Comparison of ENCODE assay signal across 30 mouse cellular contexts in genomic region chr15:88802348-88802747, GRCm38 (mm10). TPM values are rescaled to one million over a fixed set of nuclear protein-coding genes. Genes with fewer than 3 reads are reported as not detected.
DNase-seq lines count a peak whose midpoint lies in the region; ATAC-seq lines count a peak whose summit lies in the region.
"Had no signal": no experiment of that assay in that cellular context is flagged by ENCODE, and none has a peak within 500 bp of the region (broad histone marks: within the 10 kb centered on the region; RNA-seq: fewer than 3 reads in every experiment).

No protein-coding gene starts in this region.

- no peaks in the 10 kb centered on the region for H3K27me3 ChIP-seq in hindbrain, embryonic 16.5 days (replicated peaks; ENCODE audit: control insufficient read depth, insufficient read depth, low read length)
- H3K27me3 ChIP-seq: CH12.LX; embryonic facial prominence, embryonic 15.5 days; forebrain, embryonic 12.5 days; hindbrain, embryonic 13.5 days; limb, embryonic 15.5 days; midbrain, embryonic 12.5 days; Patski; stomach, embryonic 15.5 days had no signal

- peaks cover 14% of the 10 kb centered on the region for H3K36me3 ChIP-seq in hindbrain, embryonic 16.5 days (ENCODE audit: control insufficient read depth, insufficient read depth, low read length)

- no peak overlapping the region for H3K27ac ChIP-seq in hindbrain, embryonic 16.5 days (ENCODE audit: low read depth, low read length)
- H3K27ac ChIP-seq: embryonic facial prominence, embryonic 10.5 days; embryonic facial prominence, embryonic 15.5 days; forebrain, embryonic 12.5 days; hindbrain, embryonic 13.5 days; kidney, postnatal 0 days; limb, embryonic 10.5 days; limb, embryonic 15.5 days; midbrain, embryonic 12.5 days; stomach, embryonic 15.5 days had no signal

- peak; percentile 42; the same call in 1 of the 2 replicates for ATAC-seq in megakaryocyte progenitor cell, adult 5-6 weeks (replicated peaks; ENCODE audit: poor library complexity)
- no peak for ATAC-seq in hindbrain, embryonic 16.5 days
- ATAC-seq: forebrain, postnatal 0 days; lung, postnatal 0 days; Patski had no signal

- no peak overlapping the region for H3K4me2 ChIP-seq in hindbrain, embryonic 16.5 days (ENCODE audit: low read length)
- H3K4me2 ChIP-seq: embryonic facial prominence, embryonic 15.5 days; forebrain, embryonic 12.5 days; hindbrain, embryonic 13.5 days; limb, embryonic 15.5 days; midbrain, embryonic 12.5 days; stomach, embryonic 15.5 days had no signal

- no peaks in the 10 kb centered on the region for H3K4me1 ChIP-seq in hindbrain, embryonic 16.5 days (ENCODE audit: control insufficient read depth, insufficient read depth, low read depth, low read length)
- H3K4me1 ChIP-seq: embryonic facial prominence, embryonic 10.5 days; embryonic facial prominence, embryonic 15.5 days; forebrain, embryonic 12.5 days; hindbrain, embryonic 13.5 days; limb, embryonic 10.5 days; limb, embryonic 15.5 days; midbrain, embryonic 12.5 days had no signal

- no peak overlapping the region for H3K9ac ChIP-seq in hindbrain, embryonic 16.5 days (ENCODE audit: low read depth, low read length)
- H3K9ac ChIP-seq: embryonic facial prominence, embryonic 15.5 days; forebrain, embryonic 12.5 days; forebrain, postnatal 0 days; hindbrain, embryonic 13.5 days; limb, embryonic 15.5 days; midbrain, embryonic 12.5 days; stomach, embryonic 15.5 days had no signal

- no peak overlapping the region for H3K4me3 ChIP-seq in hindbrain, embryonic 16.5 days (ENCODE audit: low read length)
- H3K4me3 ChIP-seq: embryonic facial prominence, embryonic 10.5 days; embryonic facial prominence, embryonic 15.5 days; forebrain, embryonic 12.5 days; hindbrain, embryonic 13.5 days; limb, embryonic 10.5 days; limb, embryonic 15.5 days; midbrain, embryonic 12.5 days; stomach, embryonic 15.5 days had no signal

- 87% methylated on average over 6 of the region's 6 CpGs for WGBS in hindbrain, embryonic 16.5 days

- H3K9me3 ChIP-seq in hindbrain, embryonic 16.5 days (ENCODE audit: control insufficient read depth, low read length): no peaks in the 10 kb centered on the region
- H3K9me3 ChIP-seq: embryonic facial prominence, embryonic 10.5 days; embryonic facial prominence, embryonic 15.5 days; forebrain, embryonic 12.5 days; hindbrain, embryonic 13.5 days; limb, embryonic 10.5 days; limb, embryonic 15.5 days; midbrain, embryonic 12.5 days; stomach, embryonic 15.5 days had no signal

- peak; percentile 13 for DNase-seq in embryo, embryonic 10 days (ENCODE audit: low spot score)
- DNase-seq in embryo, embryonic 11 days: no peak
- peak; percentile 11 for DNase-seq in lung, postnatal 36 days
- no peak for DNase-seq in lung, postnatal 4 days
- no peak for DNase-seq in natural killer cell, adult 2 months (ENCODE audit: low spot score in 2 of 2)
- DNase-seq: adrenal gland, postnatal 25 days; cerebellum, adult 11-12 months; cerebellum, postnatal 10 days; forebrain, postnatal 0 days; gastrocnemius, postnatal 14 days; heart, postnatal 36 days; kidney, adult 2 months; kidney, postnatal 4 days; layer of hippocampus, postnatal 36 days; lung, adult 18-20 months; right cerebral cortex, postnatal 25 days had no signal

RNA-seq across cellular contexts. Expression of gene Alg12, which starts 16.8 kb away (rescaled TPM):
- total RNA-seq in megakaryocyte progenitor cell, adult 5-6 weeks (2015): 10.9 and 18.2 TPM in 2 replicates
- 7.9 and 10.3 TPM in 2 replicates for total RNA-seq in megakaryocyte progenitor cell, adult 5-6 weeks (2017)
- polyA plus RNA-seq in hindbrain, embryonic 16.5 days (2015; fragmentation: Nextera tagmentation; extraction: Ambion mirVana): 9.5 and 10.1 TPM in 2 replicates

RNA-seq across cellular contexts. Expression of gene Creld2, which starts 17.1 kb away (rescaled TPM):
- total RNA-seq in megakaryocyte progenitor cell, adult 5-6 weeks (2015): 65.2 and 68.1 TPM in 2 replicates
- total RNA-seq in megakaryocyte progenitor cell, adult 5-6 weeks (2017): 117 and 124 TPM in 2 replicates
- 61.0 and 61.9 TPM in 2 replicates for polyA plus RNA-seq in hindbrain, embryonic 16.5 days (2015; fragmentation: Nextera tagmentation; extraction: Ambion mirVana)

RNA-seq across cellular contexts. Expression of gene Zbed4, which starts 50.9 kb away (rescaled TPM):
- total RNA-seq in megakaryocyte progenitor cell, adult 5-6 weeks (2015): 47.6 and 58.2 TPM in 2 replicates
- 54.5 and 59.6 TPM in 2 replicates for total RNA-seq in megakaryocyte progenitor cell, adult 5-6 weeks (2017)
- polyA plus RNA-seq in hindbrain, embryonic 16.5 days (2015; fragmentation: Nextera tagmentation; extraction: Ambion mirVana): 9.9 and 15.3 TPM in 2 replicates

RNA-seq across cellular contexts. Expression of gene Pim3, which starts 59.6 kb away (rescaled TPM):
- total RNA-seq in megakaryocyte progenitor cell, adult 5-6 weeks (2015): 11.0 and 18.0 TPM in 2 replicates
- total RNA-seq in megakaryocyte progenitor cell, adult 5-6 weeks (2017): 11.1 and 14.3 TPM in 2 replicates
- polyA plus RNA-seq in hindbrain, embryonic 16.5 days (2015; fragmentation: Nextera tagmentation; extraction: Ambion mirVana): 71.4 and 77.4 TPM in 2 replicates

Comparison
In these comparisons a context has a peak if more than half of its experiments do, and no peak if none do; other contexts are left out.
1. DNase-seq: peak in embryo, embryonic 10 days (single experiment) and lung, postnatal 36 days (single experiment); none in embryo, embryonic 11 days (single experiment), lung, postnatal 4 days (0 of 2) and natural killer cell, adult 2 months (0 of 2).